Mouse (Mus musculus): ENCODE results near the gene Celf3. TPM values are rescaled to one million over a fixed set of nuclear protein-coding genes. Genes with fewer than 3 reads are reported as not detected.

The Celf3 gene
- polyA plus RNA-seq, 1 experiment: not detected

- no peaks in the 10 kb centered on the region for H3K4me1 ChIP-seq (ENCODE audit: control insufficient read depth, insufficient read depth, low read length)
- no peak within 1 kb of the TSS for H3K27ac ChIP-seq (ENCODE audit: insufficient read depth, low read length)
- H3K9ac ChIP-seq (ENCODE audit: low read depth, poor library complexity, severe bottlenecking): peak within 1 kb of the TSS; percentile 78
- H3K36me3 ChIP-seq (ENCODE audit: control insufficient read depth, insufficient read depth, low read length, poor library complexity, severe bottlenecking): peaks cover 21% of the 10 kb centered on the region
- peak within 1 kb of the TSS; percentile 93 for H3K4me3 ChIP-seq (ENCODE audit: low read depth, low read length)
- TF ChIP-seq CTCF (IDR thresholded peaks at IDR 0.05; ENCODE audit: low read depth, low read length) (no peak), POLR2A (IDR thresholded peaks at IDR 0.05; ENCODE audit: insufficient read depth, low read length) (no peak), EP300 (IDR thresholded peaks at IDR 0.05; ENCODE audit: insufficient read depth, low read depth, low read length) (no peak)
- H3K27me3 ChIP-seq (ENCODE audit: control insufficient read depth, insufficient read depth, low read length, poor library complexity, severe bottlenecking): peaks cover 1% of the 10 kb centered on the region; the same call in 1 of the 2 replicates
- no peaks in the 10 kb centered on the region for H3K9me3 ChIP-seq (replicated peaks; ENCODE audit: control insufficient read depth, insufficient read depth, low read length, poor library complexity, severe bottlenecking)
Observed at GRCm38 (mm10) chr3:94443597-94443964, 34.5 kb upstream of the Celf3 start, which contains the start of gene Oaz3. Oaz3 (minus strand) TSS chr3:94443915.

GRCm38 (mm10) chr3:94449377-94449776, 28.7 kb upstream of the Celf3 start:
- Histone ChIP-seq H3K27me3 (ENCODE audit: control insufficient read depth, insufficient read depth, low read length, poor library complexity, severe bottlenecking) (no peaks in the 10 kb centered on the region), H3K4me3 (ENCODE audit: low read depth, low read length) (no peak overlapping the region), H3K27ac (ENCODE audit: insufficient read depth, low read length) (no peak overlapping the region), H3K4me1 (ENCODE audit: control insufficient read depth, insufficient read depth, low read length) (no peaks in the 10 kb centered on the region), H3K9ac (ENCODE audit: low read depth, poor library complexity, severe bottlenecking) (no peak overlapping the region), H3K9me3 (replicated peaks; ENCODE audit: control insufficient read depth, insufficient read depth, low read length, poor library complexity, severe bottlenecking) (no peaks in the 10 kb centered on the region), H3K36me3 (ENCODE audit: control insufficient read depth, insufficient read depth, low read length, poor library complexity, severe bottlenecking) (peaks cover 25% of the 10 kb centered on the region)
- TF ChIP-seq POLR2A (IDR thresholded peaks at IDR 0.05; ENCODE audit: insufficient read depth, low read length): no peak
- no peak for TF ChIP-seq EP300 (IDR thresholded peaks at IDR 0.05; ENCODE audit: insufficient read depth, low read depth, low read length)
- TF ChIP-seq CTCF (IDR thresholded peaks at IDR 0.05; ENCODE audit: low read depth, low read length): no peak

GRCm38 (mm10) chr3:94456529-94457000, 21.5 kb upstream of the Celf3 start:
- no peaks in the 10 kb centered on the region for H3K36me3 ChIP-seq (ENCODE audit: control insufficient read depth, insufficient read depth, low read length, poor library complexity, severe bottlenecking)
- no peak overlapping the region for H3K27ac ChIP-seq (ENCODE audit: insufficient read depth, low read length)
- TF ChIP-seq POLR2A (IDR thresholded peaks at IDR 0.05; ENCODE audit: insufficient read depth, low read length): no peak
- TF ChIP-seq EP300 (IDR thresholded peaks at IDR 0.05; ENCODE audit: insufficient read depth, low read depth, low read length): no peak
- TF ChIP-seq CTCF (IDR thresholded peaks at IDR 0.05; ENCODE audit: low read depth, low read length): peak; percentile 67
- no peaks in the 10 kb centered on the region for H3K27me3 ChIP-seq (ENCODE audit: control insufficient read depth, insufficient read depth, low read length, poor library complexity, severe bottlenecking)
- no peak overlapping the region; the same call in 1 of the 2 replicates for H3K4me3 ChIP-seq (ENCODE audit: low read depth, low read length)
- no peak overlapping the region for H3K9ac ChIP-seq (ENCODE audit: low read depth, poor library complexity, severe bottlenecking)
- no peaks in the 10 kb centered on the region; the same call in 1 of the 2 replicates for H3K9me3 ChIP-seq (replicated peaks; ENCODE audit: control insufficient read depth, insufficient read depth, low read length, poor library complexity, severe bottlenecking)
- no peaks in the 10 kb centered on the region for H3K4me1 ChIP-seq (ENCODE audit: control insufficient read depth, insufficient read depth, low read length)

GRCm38 (mm10) chr3:94457055-94457454, 21.0 kb upstream of the Celf3 start:
- no peaks in the 10 kb centered on the region for H3K4me1 ChIP-seq (ENCODE audit: control insufficient read depth, insufficient read depth, low read length)
- no peaks in the 10 kb centered on the region; the same call in 1 of the 2 replicates for H3K9me3 ChIP-seq (replicated peaks; ENCODE audit: control insufficient read depth, insufficient read depth, low read length, poor library complexity, severe bottlenecking)
- TF ChIP-seq CTCF (IDR thresholded peaks at IDR 0.05; ENCODE audit: low read depth, low read length): no peak
- no peak for TF ChIP-seq EP300 (IDR thresholded peaks at IDR 0.05; ENCODE audit: insufficient read depth, low read depth, low read length)
- no peak for TF ChIP-seq POLR2A (IDR thresholded peaks at IDR 0.05; ENCODE audit: insufficient read depth, low read length)
- H3K4me3 ChIP-seq (ENCODE audit: low read depth, low read length): no peak overlapping the region
- H3K9ac ChIP-seq (ENCODE audit: low read depth, poor library complexity, severe bottlenecking): no peak overlapping the region
- no peaks in the 10 kb centered on the region for H3K36me3 ChIP-seq (ENCODE audit: control insufficient read depth, insufficient read depth, low read length, poor library complexity, severe bottlenecking)
- H3K27me3 ChIP-seq (ENCODE audit: control insufficient read depth, insufficient read depth, low read length, poor library complexity, severe bottlenecking): no peaks in the 10 kb centered on the region
- H3K27ac ChIP-seq (ENCODE audit: insufficient read depth, low read length): no peak overlapping the region

- Histone ChIP-seq H3K4me1 (ENCODE audit: control insufficient read depth, insufficient read depth, low read length) (no peaks in the 10 kb centered on the region), H3K9me3 (replicated peaks; ENCODE audit: control insufficient read depth, insufficient read depth, low read length, poor library complexity, severe bottlenecking) (no peaks in the 10 kb centered on the region; the same call in 1 of the 2 replicates), H3K27me3 (ENCODE audit: control insufficient read depth, insufficient read depth, low read length, poor library complexity, severe bottlenecking) (no peaks in the 10 kb centered on the region), H3K36me3 (ENCODE audit: control insufficient read depth, insufficient read depth, low read length, poor library complexity, severe bottlenecking) (no peaks in the 10 kb centered on the region), H3K4me3 (ENCODE audit: low read depth, low read length) (no peak overlapping the region), H3K9ac (ENCODE audit: low read depth, poor library complexity, severe bottlenecking) (no peak overlapping the region), H3K27ac (ENCODE audit: insufficient read depth, low read length) (no peak overlapping the region)
- no peak for TF ChIP-seq POLR2A (IDR thresholded peaks at IDR 0.05; ENCODE audit: insufficient read depth, low read length)
- TF ChIP-seq EP300 (IDR thresholded peaks at IDR 0.05; ENCODE audit: insufficient read depth, low read depth, low read length): no peak
- no peak for TF ChIP-seq CTCF (IDR thresholded peaks at IDR 0.05; ENCODE audit: low read depth, low read length)
Observed at GRCm38 (mm10) chr3:94459834-94460233, 18.3 kb upstream of the Celf3 start.

- Histone ChIP-seq H3K4me3 (ENCODE audit: low read depth, low read length) (no peak overlapping the region), H3K27me3 (ENCODE audit: control insufficient read depth, insufficient read depth, low read length, poor library complexity, severe bottlenecking) (no peaks in the 10 kb centered on the region), H3K4me1 (ENCODE audit: control insufficient read depth, insufficient read depth, low read length) (no peaks in the 10 kb centered on the region), H3K9ac (ENCODE audit: low read depth, poor library complexity, severe bottlenecking) (no peak overlapping the region), H3K36me3 (ENCODE audit: control insufficient read depth, insufficient read depth, low read length, poor library complexity, severe bottlenecking) (no peaks in the 10 kb centered on the region), H3K9me3 (replicated peaks; ENCODE audit: control insufficient read depth, insufficient read depth, low read length, poor library complexity, severe bottlenecking) (no peaks in the 10 kb centered on the region), H3K27ac (ENCODE audit: insufficient read depth, low read length) (no peak overlapping the region)
- TF ChIP-seq POLR2A (IDR thresholded peaks at IDR 0.05; ENCODE audit: insufficient read depth, low read length): no peak
- no peak for TF ChIP-seq EP300 (IDR thresholded peaks at IDR 0.05; ENCODE audit: insufficient read depth, low read depth, low read length)
- no peak for TF ChIP-seq CTCF (IDR thresholded peaks at IDR 0.05; ENCODE audit: low read depth, low read length)
Observed at GRCm38 (mm10) chr3:94463926-94464578, 14.0 kb upstream of the Celf3 start.

Data from ES-Bruce4 (cell line).